Mouse (Mus musculus) intestine, postnatal 0 days (tissue): Measurements from ENCODE around the gene Hbs1l. TPM values are rescaled to one million over a fixed set of nuclear protein-coding genes. Genes with fewer than 3 reads are reported as not detected.

ENCODE experiments used
- ATAC-seq: fragments of 200-750 bp; cut with Nextera tagmentation; 2 replicates; pipeline ENCODE4 v1.8.0; 2017; ENCODE audit warnings: mild to moderate bottlenecking, moderate TSS enrichment, moderate library complexity
- H3K27ac ChIP-seq: fragments of 300-500 bp; sonication (generic); 2 replicates; pipeline ENCODE4 v1.5.1; 2014; ENCODE audit warnings: mild to moderate bottlenecking, low read depth, low read length, moderate library complexity
- H3K27me3 ChIP-seq: fragments of 300-500 bp; sonication (generic); replicated peaks from 2 replicates; pipeline ENCODE4 v1.6.1; 2014; ENCODE audit warnings: low read length, mixed read lengths; ENCODE audit not compliant: control insufficient read depth, insufficient read depth
- H3K36me3 ChIP-seq: fragments of 300-500 bp; sonication (generic); 2 replicates; pipeline ENCODE4 v1.6.1; 2014; ENCODE audit warnings: mild to moderate bottlenecking, moderate library complexity; ENCODE audit not compliant: control insufficient read depth, insufficient read depth
- H3K4me1 ChIP-seq: fragments of 300-500 bp; sonication (generic); replicated peaks from 2 replicates; pipeline ENCODE4 v1.6.1; 2014; ENCODE audit warnings: antibody characterized with exemption, low read length, mixed read lengths; ENCODE audit not compliant: control insufficient read depth, insufficient read depth
- H3K4me2 ChIP-seq: fragments of 300-500 bp; sonication (generic); replicated peaks from 2 replicates; pipeline ENCODE4 v1.6.1; 2014; ENCODE audit warnings: low read depth, mild to moderate bottlenecking, moderate library complexity
- H3K4me3 ChIP-seq: fragments of 300-500 bp; sonication (generic); 2 replicates; pipeline ENCODE4 v1.5.1; 2014; ENCODE audit warnings: low read depth, low read length
- H3K9ac ChIP-seq: fragments of 300-500 bp; sonication (generic); 2 replicates; pipeline ENCODE4 v1.6.1; 2014; ENCODE audit warnings: mild to moderate bottlenecking, low read depth, low read length
- H3K9me3 ChIP-seq: fragments of 300-500 bp; sonication (generic); 2 replicates; pipeline ENCODE4 v1.6.1; 2016; ENCODE audit warnings: mixed run types; ENCODE audit not compliant: control insufficient read depth
- CTCF ChIP-seq: sonication (generic); IDR thresholded peaks from 2 replicates; pipeline ENCODE4 v1.5.1; 2016; ENCODE audit warnings: low read depth, mild to moderate bottlenecking, control low read depth, antibody characterized with exemption, moderate library complexity
- WGBS: fragments of 180-500 bp; shearing (Covaris S2); extraction: QIAGEN DNeasy Blood & Tissue Kit; methylation state at CpG from one replicate; pipeline ENCODE4 v1.1.7; 2014; 5-methylcytosine and 5-hydroxymethylcytosine counted together
- polyA plus RNA-seq: library from polyadenylated mRNA; unstranded; fragments of >200 nt; fragmentation: Nextera tagmentation; extraction: Ambion mirVana; gene quantifications from 2 replicates; pipeline ENCODE4 v1.2.1, GENCODE M21; 2015

Hbs1l gene
- polyA plus RNA-seq, 1 experiment from 2014 or later: 37.8 TPM

DNA sequence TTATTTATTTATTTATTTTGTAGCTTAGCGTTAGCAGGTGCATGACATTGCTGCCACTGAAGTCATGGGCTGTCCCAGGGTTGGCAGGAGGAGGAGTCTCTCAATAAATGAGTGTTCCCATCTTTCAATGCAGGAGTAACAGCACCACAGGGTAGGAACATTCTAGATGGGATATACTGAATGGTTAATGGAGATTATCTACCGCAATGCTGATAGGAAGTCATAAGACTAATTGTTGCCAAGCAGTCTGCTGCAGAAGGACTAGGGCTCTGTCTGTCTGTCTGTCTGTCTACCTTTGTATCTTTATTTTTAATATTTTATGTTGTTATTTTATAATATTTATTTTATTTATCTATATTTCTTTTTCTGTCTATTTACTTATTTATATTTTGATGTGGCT, 24.5 kb upstream of the Hbs1l start:
- H3K4me2 ChIP-seq: no peak overlapping the region
- no peaks in the 10 kb centered on the region for H3K9me3 ChIP-seq
- H3K4me1 ChIP-seq: no peaks in the 10 kb centered on the region
- H3K27ac ChIP-seq: no peak overlapping the region
- H3K36me3 ChIP-seq: no peaks in the 10 kb centered on the region
- no peak for TF ChIP-seq CTCF
- no peaks in the 10 kb centered on the region for H3K27me3 ChIP-seq
- no peak overlapping the region for H3K4me3 ChIP-seq
- H3K9ac ChIP-seq: no peak overlapping the region
- 90% methylated on average over 2 of the region's 2 CpGs for WGBS
- ATAC-seq: no peak

DNA sequence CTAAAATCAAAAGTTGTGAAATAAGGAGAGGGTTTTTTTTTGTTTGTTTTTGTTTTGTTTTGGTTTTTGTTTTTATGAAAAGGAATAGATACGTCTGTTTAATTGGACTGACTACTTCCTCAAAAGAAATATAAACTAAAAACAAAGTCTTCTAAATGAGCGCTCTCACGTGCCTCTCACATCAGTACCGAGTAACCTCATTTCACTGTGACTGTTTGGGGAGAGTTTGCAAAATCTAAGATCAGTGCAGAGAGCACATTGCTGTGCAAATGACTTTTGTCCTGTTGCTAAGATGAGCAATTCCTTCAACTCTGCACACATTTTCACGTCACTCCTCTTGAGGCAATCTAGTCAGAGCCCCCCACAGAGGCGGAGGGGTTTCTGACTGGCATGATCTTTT, 24.0 kb upstream of the Hbs1l start:
- 69% methylated on average over 6 of the region's 6 CpGs for WGBS
- no peak overlapping the region for H3K4me3 ChIP-seq

DNA sequence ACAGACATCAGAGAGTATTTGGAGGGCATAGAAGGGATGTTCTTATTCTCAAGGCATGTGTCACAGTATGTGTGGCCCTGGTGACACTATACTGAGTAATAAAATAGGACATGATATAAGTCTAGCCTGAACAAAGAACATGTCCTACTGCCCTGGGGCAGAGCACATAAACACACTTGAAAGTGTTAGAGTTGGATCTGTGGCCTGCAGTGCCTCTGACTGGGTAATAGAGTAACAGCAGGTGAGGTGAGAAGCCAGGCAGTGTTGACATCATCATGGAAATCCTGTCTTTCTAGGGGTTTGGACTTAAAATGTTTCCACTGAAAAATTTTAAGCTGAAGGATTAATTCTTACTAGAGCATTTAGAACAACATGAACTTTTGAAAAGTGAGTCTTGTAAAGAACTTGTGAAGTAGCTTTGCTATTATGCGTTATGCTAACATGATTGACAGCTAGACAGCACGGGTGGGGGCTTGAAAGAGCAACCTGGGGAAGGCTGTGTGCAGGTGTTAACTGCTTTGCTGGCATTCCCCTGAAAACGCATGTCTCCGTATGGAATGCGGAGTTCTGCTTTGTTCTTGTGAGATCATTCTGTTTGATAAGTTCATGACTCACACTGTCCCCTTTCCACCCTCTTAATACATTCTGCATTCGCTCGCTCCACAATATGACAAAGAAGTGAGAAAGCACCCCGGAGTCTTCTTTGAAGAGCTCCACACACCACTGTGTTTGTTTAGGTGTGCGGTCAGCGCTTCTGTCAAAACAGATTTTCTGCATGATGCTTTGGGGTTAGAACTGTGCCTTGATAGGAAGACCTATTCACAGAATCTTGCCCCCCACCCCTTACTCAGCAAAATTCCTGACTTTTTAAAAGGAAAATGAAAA, 8.3 kb upstream of the Hbs1l start:
- ATAC-seq: no peak
- WGBS: 40% methylated on average over 10 of the region's 10 CpGs

More for the DNA sequence above, 24.0 kb upstream of the Hbs1l start:
- no peak for ATAC-seq
- Histone ChIP-seq H3K4me2 (no peak overlapping the region), H3K36me3 (no peaks in the 10 kb centered on the region), H3K27me3 (no peaks in the 10 kb centered on the region), H3K9me3 (no peaks in the 10 kb centered on the region), H3K9ac (no peak overlapping the region), H3K4me1 (no peaks in the 10 kb centered on the region), H3K27ac (no peak overlapping the region)
- TF ChIP-seq CTCF: no peak

DNA sequence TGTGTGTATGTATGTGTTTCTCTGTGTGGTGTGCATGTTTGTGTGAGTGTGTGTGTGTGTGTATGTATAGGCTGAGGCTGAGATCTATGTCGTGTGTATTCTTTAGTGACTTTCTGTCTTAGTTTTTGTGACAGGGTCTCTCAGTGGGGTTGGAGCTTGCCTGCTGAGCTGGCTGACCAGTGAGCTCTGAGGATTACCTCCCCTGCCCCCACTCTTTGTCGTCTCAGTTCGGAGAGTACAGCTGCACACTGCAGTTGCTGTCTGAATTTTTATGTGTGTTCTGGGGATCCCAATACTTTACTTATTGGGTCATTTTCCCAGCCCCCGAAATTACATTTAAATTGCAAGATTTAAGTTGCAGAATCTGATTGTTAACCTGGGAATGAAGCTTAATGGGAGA, 4.6 kb upstream of the Hbs1l start:
- no peak overlapping the region for H3K4me2 ChIP-seq
- H3K9me3 ChIP-seq: no peaks in the 10 kb centered on the region
- 72% methylated on average over 4 of the region's 4 CpGs for WGBS
- H3K9ac ChIP-seq: no peak overlapping the region
- no peak overlapping the region for H3K27ac ChIP-seq
- TF ChIP-seq CTCF: no peak
- no peak overlapping the region for H3K4me3 ChIP-seq
- no peaks in the 10 kb centered on the region for H3K36me3 ChIP-seq
- H3K27me3 ChIP-seq: no peaks in the 10 kb centered on the region
- no peak for ATAC-seq
- H3K4me1 ChIP-seq: 0 out of 2 replicates have a peak, but pooled peaks cover 3% of the 10 kb centered on the region

More for the DNA sequence above, 8.3 kb upstream of the Hbs1l start:
- Histone ChIP-seq H3K36me3 (no peaks in the 10 kb centered on the region), H3K4me3 (no peak overlapping the region), H3K9ac (no peak overlapping the region), H3K27ac (no peak overlapping the region), H3K4me2 (no peak overlapping the region), H3K9me3 (no peaks in the 10 kb centered on the region), H3K4me1 (no peaks in the 10 kb centered on the region), H3K27me3 (no peaks in the 10 kb centered on the region)
- TF ChIP-seq CTCF: peak; percentile 40

DNA sequence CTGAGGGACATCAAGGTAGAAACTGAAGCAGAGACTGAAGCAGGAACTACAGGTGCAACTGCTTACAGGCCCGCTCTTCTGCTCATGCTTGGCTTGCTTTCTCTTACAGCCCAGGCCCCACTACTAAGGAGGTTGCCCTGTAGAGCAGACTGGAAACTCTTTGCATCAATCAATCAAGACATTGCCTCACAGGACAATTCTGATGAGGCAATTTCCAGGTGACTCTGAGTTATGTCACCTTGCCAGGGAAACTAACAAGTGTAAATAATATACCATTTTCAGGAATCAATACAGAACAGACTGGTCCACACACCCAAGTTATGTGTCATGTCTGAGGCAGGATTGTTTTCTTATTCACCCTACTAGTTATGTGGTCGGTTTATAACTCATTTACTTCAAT, 1.6 kb upstream of the Hbs1l start:
- no peak for ATAC-seq
- Histone ChIP-seq H3K4me2 (no peak overlapping the region), H3K4me3 (no peak overlapping the region), H3K9me3 (no peaks in the 10 kb centered on the region), H3K36me3 (no peaks in the 10 kb centered on the region), H3K27ac (no peak overlapping the region), H3K4me1 (peaks cover 10% of the 10 kb centered on the region; the same call in 1 of the 2 replicates), H3K27me3 (no peaks in the 10 kb centered on the region), H3K9ac (no peak overlapping the region)
- 82% methylated on average over 2 of the region's 2 CpGs for WGBS
- no peak for TF ChIP-seq CTCF

DNA sequence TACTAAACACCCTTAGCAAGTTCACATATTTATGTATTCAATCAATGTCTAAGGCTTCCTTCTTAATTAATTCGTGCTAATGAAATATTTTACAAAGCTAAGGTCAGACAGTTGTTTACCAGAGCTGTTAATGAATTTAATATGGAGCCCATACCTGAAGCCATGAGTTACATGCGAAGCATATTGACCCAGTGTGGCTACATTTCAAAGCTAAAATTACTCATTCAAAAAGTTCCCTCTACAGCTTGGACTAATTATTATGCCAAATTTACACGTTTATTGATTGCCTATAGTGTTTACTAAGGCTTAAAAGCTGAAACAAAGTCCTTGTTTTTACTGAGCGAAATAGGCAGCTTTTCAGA, 401 bp upstream of the Hbs1l start:
- peak overlapping the region; percentile 67 for H3K4me2 ChIP-seq
- no peak; the same call in 1 of the 2 replicates for ATAC-seq
- WGBS: 37% methylated on average over 4 of the region's 4 CpGs
- H3K27ac ChIP-seq: peak overlapping the region; percentile 28; the same call in 1 of the 2 replicates
- peaks cover 7% of the 10 kb centered on the region; the same call in 1 of the 2 replicates for H3K36me3 ChIP-seq
- H3K9ac ChIP-seq: peak overlapping the region; percentile 81; the same call in 1 of the 2 replicates
- no peak for TF ChIP-seq CTCF
- H3K27me3 ChIP-seq: no peaks in the 10 kb centered on the region
- peaks cover 10% of the 10 kb centered on the region; the same call in 1 of the 2 replicates for H3K4me1 ChIP-seq
- peak overlapping the region; percentile 61 for H3K4me3 ChIP-seq
- H3K9me3 ChIP-seq: no peaks in the 10 kb centered on the region
